Mouse (Mus musculus) liver, embryonic 16.5 days (tissue): ENCODE measurements around the gene Gm49336. TPM values are rescaled to one million over a fixed set of nuclear protein-coding genes. Genes with fewer than 3 reads are reported as not detected.
A peak's percentile ranks its signal among the peaks of the same experiment; 100 is the strongest.

Source experiments
- ATAC-seq: fragments of 200-750 bp; cut with Nextera tagmentation; 2 replicates; pipeline ENCODE4 v1.8.0; 2017; ENCODE audit warnings: low read depth, mild to moderate bottlenecking, moderate number of reproducible peaks, moderate library complexity
- H3K27ac ChIP-seq: fragments of 300-500 bp; sonication (generic); 2 replicates; pipeline ENCODE4 v1.5.1; 2014; ENCODE audit warnings: mild to moderate bottlenecking, low read length
- H3K27me3 ChIP-seq: fragments of 300-500 bp; sonication (generic); 2 replicates; pipeline ENCODE4 v1.6.1; 2014; ENCODE audit warnings: low read depth, low read length, mixed read lengths; ENCODE audit not compliant: control insufficient read depth, insufficient read depth
- H3K36me3 ChIP-seq: fragments of 300-500 bp; sonication (generic); 2 replicates; pipeline ENCODE4 v1.6.1; 2014; ENCODE audit warnings: mild to moderate bottlenecking; ENCODE audit not compliant: control insufficient read depth, insufficient read depth
- H3K4me1 ChIP-seq: fragments of 300-500 bp; sonication (generic); 2 replicates; pipeline ENCODE4 v1.6.1; 2014; ENCODE audit warnings: low read depth, low read length, mixed read lengths; ENCODE audit not compliant: control insufficient read depth
- H3K4me2 ChIP-seq: fragments of 300-500 bp; sonication (generic); 2 replicates; pipeline ENCODE4 v1.6.1; 2014; ENCODE audit warnings: low read depth, low read length, mixed read lengths
- H3K4me3 ChIP-seq: fragments of 300-500 bp; sonication (generic); 2 replicates; pipeline ENCODE4 v1.5.1; 2014; ENCODE audit warnings: low read depth, mild to moderate bottlenecking, low read length
- H3K9ac ChIP-seq: fragments of 300-500 bp; sonication (generic); 2 replicates; pipeline ENCODE4 v1.6.1; 2014; ENCODE audit warnings: low read depth, low read length
- H3K9me3 ChIP-seq: fragments of 300-500 bp; sonication (generic); replicated peaks from 2 replicates; pipeline ENCODE4 v1.6.1; 2016; ENCODE audit warnings: low read length; ENCODE audit not compliant: control insufficient read depth
- WGBS: fragments of 180-500 bp; shearing (Covaris S2); extraction: QIAGEN DNeasy Blood & Tissue Kit; methylation state at CpG from one replicate; pipeline ENCODE4 v1.1.7; 2014; ENCODE audit not compliant: insufficient replicate concordance; 5-methylcytosine and 5-hydroxymethylcytosine counted together
- polyA plus RNA-seq: library from polyadenylated mRNA; unstranded; fragments of >200 nt; fragmentation: Nextera tagmentation; extraction: Ambion mirVana; gene quantifications from 2 replicates; pipeline ENCODE4 v1.2.1, GENCODE M21; 2015

The Gm49336 gene
- 25.0 and 27.9 TPM in 2 replicates for polyA plus RNA-seq

DNA sequence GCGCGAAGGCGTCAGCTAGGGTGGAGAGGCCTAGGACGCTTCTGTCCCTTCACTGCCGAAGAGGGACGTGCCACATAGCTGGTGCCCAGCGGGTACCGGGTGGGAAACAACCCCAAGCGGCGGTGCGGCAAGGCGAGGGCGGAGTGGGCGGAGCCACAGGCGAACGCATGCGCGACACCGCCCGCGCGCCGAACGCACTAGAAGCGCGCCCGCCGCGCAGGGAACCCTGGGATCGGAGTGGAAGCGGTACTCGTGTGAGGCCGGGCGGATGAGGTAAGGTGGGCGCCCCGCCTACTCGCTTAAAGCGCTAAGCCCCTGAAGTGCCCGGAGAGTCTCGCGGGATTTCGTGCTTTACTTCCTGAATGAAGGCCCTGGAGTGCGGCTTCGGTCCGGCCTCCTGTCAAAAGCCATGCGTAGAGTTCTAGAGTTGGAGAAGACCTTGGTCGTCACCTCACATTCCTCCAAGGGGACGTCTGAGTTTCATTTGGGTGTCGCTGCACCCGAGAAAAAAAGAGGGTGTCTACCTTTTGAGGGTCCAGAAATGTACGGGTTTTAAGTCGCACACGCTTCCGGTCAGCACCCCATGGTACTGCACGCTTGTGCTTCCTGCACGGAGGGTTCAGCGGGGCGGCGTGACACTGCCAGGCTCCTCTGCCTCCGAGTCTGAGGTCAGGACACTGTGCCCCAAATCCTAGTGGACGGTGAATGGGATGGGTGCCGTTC is at the start of gene Gm49336, which contains the start of gene Nupl1:
Gene Gm49336 (minus strand): TSS at position 227 of the 723 bp plus-strand sequence.
Gene Nupl1 (minus strand): TSS at position 151 of the 723 bp plus-strand sequence.
- Histone ChIP-seq H3K27ac (peak within 1 kb of the TSS; percentile 91), H3K4me3 (peak within 1 kb of the TSS; percentile 97), H3K9me3 (no peaks in the 10 kb centered on the region), H3K9ac (peak within 1 kb of the TSS; percentile 99), H3K4me1 (peaks cover 6% of the 10 kb centered on the region), H3K27me3 (no peaks in the 10 kb centered on the region), H3K36me3 (no peaks in the 10 kb centered on the region), H3K4me2 (peak within 1 kb of the TSS; percentile 85)
- peak; percentile 99 for ATAC-seq
- WGBS, result under 1% methylated on average over 62 of the region's 62 CpGs

- Histone ChIP-seq H3K9me3 (no peaks in the 10 kb centered on the region), H3K36me3 (peaks cover 12% of the 10 kb centered on the region), H3K4me2 (no peak overlapping the region), H3K4me3 (no peak overlapping the region), H3K27ac (no peak overlapping the region), H3K9ac (no peak overlapping the region), H3K27me3 (no peaks in the 10 kb centered on the region), H3K4me1 (no peaks in the 10 kb centered on the region)
- 74% methylated on average over 6 of the region's 6 CpGs for WGBS
- ATAC-seq, result no peak
Observed at GRCm38 (mm10) chr14:60301024-60301423, 49.7 kb upstream of the Gm49336 start.

- ATAC-seq, result no peak
- Histone ChIP-seq H3K4me3 (no peak overlapping the region), H3K4me2 (no peak overlapping the region), H3K4me1 (no peaks in the 10 kb centered on the region), H3K27me3 (no peaks in the 10 kb centered on the region), H3K9me3 (no peaks in the 10 kb centered on the region), H3K27ac (no peak overlapping the region), H3K36me3 (peaks cover 12% of the 10 kb centered on the region), H3K9ac (no peak overlapping the region)
- WGBS, result 79% methylated on average over 14 of the region's 14 CpGs
Observed at GRCm38 (mm10) chr14:60300224-60300991, 49.1 kb upstream of the Gm49336 start.

DNA sequence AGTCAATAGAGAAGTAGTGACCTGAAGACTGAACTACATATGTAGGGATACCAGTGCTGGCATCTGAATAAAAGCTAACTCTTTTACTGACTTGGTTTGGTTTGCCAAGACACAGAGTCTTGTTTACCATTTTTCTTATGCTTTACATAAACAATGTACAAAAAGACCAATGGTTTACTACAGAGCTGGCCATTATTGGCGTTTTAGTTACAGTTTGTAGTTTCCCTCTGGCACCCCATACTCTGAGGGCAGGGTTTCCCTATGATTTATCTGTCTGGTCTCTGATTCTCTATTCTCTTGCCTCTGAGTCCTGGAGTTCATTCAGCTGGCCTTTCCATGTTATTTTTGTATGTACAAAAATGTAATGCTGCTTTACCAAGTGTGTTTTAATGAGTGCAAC is 44.2 kb upstream of the Gm49336 start:
- 76% methylated on average over 1 of the region's 1 CpGs for WGBS
- no peaks in the 10 kb centered on the region; the same call in 1 of the 2 replicates for H3K4me1 ChIP-seq
- H3K27me3 ChIP-seq, result no peaks in the 10 kb centered on the region
- H3K27ac ChIP-seq, result no peak overlapping the region
- H3K4me2 ChIP-seq, result no peak overlapping the region
- H3K4me3 ChIP-seq, result no peak overlapping the region
- no peak overlapping the region for H3K9ac ChIP-seq
- H3K9me3 ChIP-seq, result no peaks in the 10 kb centered on the region
- no peak for ATAC-seq
- peaks cover 8% of the 10 kb centered on the region for H3K36me3 ChIP-seq

DNA sequence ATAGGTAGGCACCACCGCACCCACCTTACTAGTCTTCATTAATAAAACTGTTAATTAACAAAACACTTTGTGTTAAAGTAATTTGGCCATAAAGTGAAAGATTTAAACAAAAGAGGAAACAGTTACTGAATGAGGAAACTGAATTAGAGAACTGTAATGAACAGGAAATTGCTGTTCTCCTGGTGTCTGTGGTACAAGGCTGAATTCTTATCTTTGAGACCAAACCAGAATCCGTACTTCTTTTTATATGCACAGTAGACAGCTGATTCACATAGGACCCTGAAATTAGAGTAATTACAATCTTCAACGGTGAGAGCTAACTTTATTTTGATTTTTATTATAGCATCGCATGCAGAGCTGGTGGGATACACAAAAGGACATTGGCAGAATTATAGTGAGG is 39.1 kb upstream of the Gm49336 start:
- WGBS, result 45% methylated on average over 4 of the region's 4 CpGs
- Histone ChIP-seq H3K27me3 (no peaks in the 10 kb centered on the region), H3K9me3 (no peaks in the 10 kb centered on the region), H3K4me1 (no peaks in the 10 kb centered on the region; the same call in 1 of the 2 replicates), H3K27ac (no peak overlapping the region), H3K9ac (no peak overlapping the region), H3K36me3 (peaks cover 3% of the 10 kb centered on the region; the same call in 1 of the 2 replicates), H3K4me3 (no peak overlapping the region), H3K4me2 (no peak overlapping the region)
- ATAC-seq, result no peak

DNA sequence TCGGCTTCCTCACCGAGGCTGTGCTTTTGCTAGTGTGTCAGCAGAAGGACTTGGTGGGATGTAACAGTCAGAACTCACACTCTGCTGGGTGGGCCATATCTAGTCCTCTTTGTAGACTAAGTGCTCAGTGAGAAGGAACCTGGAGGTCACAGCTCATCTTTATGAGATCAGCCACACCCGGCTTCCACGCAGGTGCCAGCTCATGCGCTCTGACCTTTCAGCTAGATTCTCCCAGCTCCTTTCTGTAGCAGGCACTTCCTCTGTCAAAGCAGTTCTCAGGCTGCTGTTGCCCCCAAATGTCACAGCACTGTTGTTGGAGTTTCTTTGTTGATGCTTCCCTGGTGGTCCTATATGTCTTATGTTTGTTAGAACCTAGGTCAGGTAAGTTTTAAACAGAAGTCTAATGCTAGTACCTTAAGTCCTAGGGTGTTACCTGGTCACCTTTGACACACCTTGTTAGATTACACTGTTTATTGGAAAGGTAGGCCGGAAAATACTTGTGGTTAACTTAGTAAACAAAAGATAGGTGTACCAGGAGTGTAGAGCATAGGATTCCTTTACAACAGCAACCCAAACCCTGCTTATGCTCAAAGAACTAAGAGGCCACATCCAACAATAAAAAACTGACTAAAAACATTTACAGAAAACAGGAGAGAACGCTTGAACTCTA is 35.0 kb upstream of the Gm49336 start:
- H3K9me3 ChIP-seq, result no peaks in the 10 kb centered on the region
- H3K4me1 ChIP-seq, result no peaks in the 10 kb centered on the region; the same call in 1 of the 2 replicates
- no peaks in the 10 kb centered on the region for H3K27me3 ChIP-seq
- 77% methylated on average over 7 of the region's 7 CpGs for WGBS
- no peak overlapping the region for H3K4me3 ChIP-seq
- H3K27ac ChIP-seq, result no peak overlapping the region
- H3K4me2 ChIP-seq, result no peak overlapping the region
- no peak overlapping the region for H3K9ac ChIP-seq
- H3K36me3 ChIP-seq, result peaks cover 3% of the 10 kb centered on the region
- no peak for ATAC-seq

- no peak overlapping the region for H3K9ac ChIP-seq
- 81% methylated on average over 7 of the region's 7 CpGs for WGBS
- no peak overlapping the region for H3K4me3 ChIP-seq
- H3K36me3 ChIP-seq, result no peaks in the 10 kb centered on the region
- H3K27ac ChIP-seq, result no peak overlapping the region
- no peak for ATAC-seq
- H3K9me3 ChIP-seq, result no peaks in the 10 kb centered on the region
- no peaks in the 10 kb centered on the region for H3K4me1 ChIP-seq
- H3K4me2 ChIP-seq, result no peak overlapping the region
- no peaks in the 10 kb centered on the region for H3K27me3 ChIP-seq
Observed at GRCm38 (mm10) chr14:60275301-60276276, 24.3 kb upstream of the Gm49336 start.

- Histone ChIP-seq H3K36me3 (no peaks in the 10 kb centered on the region), H3K27ac (no peak overlapping the region), H3K4me2 (peak overlapping the region; percentile 10; the same call in 1 of the 2 replicates), H3K9ac (no peak overlapping the region), H3K27me3 (no peaks in the 10 kb centered on the region), H3K4me1 (peaks cover 3% of the 10 kb centered on the region), H3K9me3 (no peaks in the 10 kb centered on the region), H3K4me3 (no peak overlapping the region)
- whole genome bisulfite sequencing, result 40% methylated on average over 6 of the region's 6 CpGs
- ATAC-seq, result no peak
Observed at GRCm38 (mm10) chr14:60273346-60273745, 22.0 kb upstream of the Gm49336 start.
